Mouse (Mus musculus): ENCODE measurements around the gene Pik3r4. TPM values are rescaled to one million over a fixed set of nuclear protein-coding genes. Genes with fewer than 3 reads are reported as not detected.

Pik3r4 gene
- polyA plus RNA-seq, 1 experiment from 2014 or later: 10.4 TPM

GRCm38 (mm10) chr9:105689485-105689884 lies 46.7 kb downstream of the Pik3r4 start:
- WGBS: 58% methylated on average over 7 of the region's 7 CpGs
- Histone ChIP-seq H3K4me2 (replicated peaks; ENCODE audit: low read depth) (no peak overlapping the region), H3K4me3 (ENCODE audit: low read depth, low read length) (no peak overlapping the region), H3K27ac (replicated peaks) (no peak overlapping the region), H3K36me3 (ENCODE audit: control insufficient read depth, insufficient read depth, low read length) (peaks cover 16% of the 10 kb centered on the region), H3K27me3 (ENCODE audit: control insufficient read depth, insufficient read depth, low read length) (no peaks in the 10 kb centered on the region), H3K9ac (ENCODE audit: low read length) (no peak overlapping the region), H3K4me1 (replicated peaks; ENCODE audit: control insufficient read depth, insufficient read depth) (no peaks in the 10 kb centered on the region), H3K9me3 (ENCODE audit: control insufficient read depth, low read length) (no peaks in the 10 kb centered on the region)
- DNase-seq (ENCODE audit: low spot score) (no peak), ATAC-seq (ENCODE audit: low FRiP score, low TSS enrichment) (no peak)
- no peak for TF ChIP-seq CTCF (IDR thresholded peaks at IDR 0.05; ENCODE audit: low read depth)
- TF ChIP-seq EP300 (optimal IDR thresholded peaks at IDR 0.05): no peak

- H3K36me3 ChIP-seq (ENCODE audit: control insufficient read depth, insufficient read depth, low read length): peaks cover 10% of the 10 kb centered on the region; the same call in 1 of the 2 replicates
- H3K9ac ChIP-seq (ENCODE audit: low read length): no peak overlapping the region
- no peak for ATAC-seq (ENCODE audit: low FRiP score, low TSS enrichment)
- H3K27ac ChIP-seq (replicated peaks): no peak overlapping the region
- WGBS: 83% methylated on average over 14 of the region's 14 CpGs
- H3K4me1 ChIP-seq (replicated peaks; ENCODE audit: control insufficient read depth, insufficient read depth): no peaks in the 10 kb centered on the region
- H3K4me2 ChIP-seq (replicated peaks; ENCODE audit: low read depth): no peak overlapping the region
- no peaks in the 10 kb centered on the region for H3K9me3 ChIP-seq (ENCODE audit: control insufficient read depth, low read length)
- no peak overlapping the region for H3K4me3 ChIP-seq (ENCODE audit: low read depth, low read length)
- DNase-seq (ENCODE audit: low spot score): no peak
- H3K27me3 ChIP-seq (ENCODE audit: control insufficient read depth, insufficient read depth, low read length): no peaks in the 10 kb centered on the region
- TF ChIP-seq EP300 (optimal IDR thresholded peaks at IDR 0.05): no peak
- TF ChIP-seq CTCF (IDR thresholded peaks at IDR 0.05; ENCODE audit: low read depth): no peak
Measured at GRCm38 (mm10) chr9:105692472-105692871, 49.7 kb downstream of the Pik3r4 start.

GRCm38 (mm10) chr9:105693056-105693455 lies 50.3 kb downstream of the Pik3r4 start:
- WGBS: 81% methylated on average over 9 of the region's 9 CpGs
- Histone ChIP-seq H3K4me1 (replicated peaks; ENCODE audit: control insufficient read depth, insufficient read depth) (0 out of 2 replicates have a peak, but pooled peaks cover under 1% of the 10 kb centered on the region), H3K4me3 (ENCODE audit: low read depth, low read length) (no peak overlapping the region), H3K9me3 (ENCODE audit: control insufficient read depth, low read length) (no peaks in the 10 kb centered on the region), H3K9ac (ENCODE audit: low read length) (no peak overlapping the region), H3K4me2 (replicated peaks; ENCODE audit: low read depth) (no peak overlapping the region), H3K36me3 (ENCODE audit: control insufficient read depth, insufficient read depth, low read length) (peaks cover 4% of the 10 kb centered on the region; the same call in 1 of the 2 replicates), H3K27ac (replicated peaks) (no peak overlapping the region), H3K27me3 (ENCODE audit: control insufficient read depth, insufficient read depth, low read length) (no peaks in the 10 kb centered on the region)
- DNase-seq (ENCODE audit: low spot score) (no peak), ATAC-seq (ENCODE audit: low FRiP score, low TSS enrichment) (no peak)
- TF ChIP-seq EP300 (optimal IDR thresholded peaks at IDR 0.05) (no peak), CTCF (IDR thresholded peaks at IDR 0.05; ENCODE audit: low read depth) (no peak)

GRCm38 (mm10) chr9:105693854-105694253 lies 51.1 kb downstream of the Pik3r4 start:
- 1% methylated on average over 5 of the region's 5 CpGs for WGBS

GRCm38 (mm10) chr9:105696818-105697564 lies 54.2 kb downstream of the Pik3r4 start:
- no peak for ATAC-seq (ENCODE audit: low FRiP score, low TSS enrichment)
- H3K9ac ChIP-seq (ENCODE audit: low read length): no peak overlapping the region
- H3K9me3 ChIP-seq (ENCODE audit: control insufficient read depth, low read length): no peaks in the 10 kb centered on the region
- no peak overlapping the region for H3K27ac ChIP-seq (replicated peaks)
- WGBS: 80% methylated on average over 7 of the region's 7 CpGs
- no peaks in the 10 kb centered on the region for H3K36me3 ChIP-seq (ENCODE audit: control insufficient read depth, insufficient read depth, low read length)
- H3K4me1 ChIP-seq (replicated peaks; ENCODE audit: control insufficient read depth, insufficient read depth): peaks cover 5% of the 10 kb centered on the region; the same call in 1 of the 2 replicates
- no peak for DNase-seq (ENCODE audit: low spot score)
- H3K27me3 ChIP-seq (ENCODE audit: control insufficient read depth, insufficient read depth, low read length): no peaks in the 10 kb centered on the region
- H3K4me2 ChIP-seq (replicated peaks; ENCODE audit: low read depth): no peak overlapping the region
- TF ChIP-seq CTCF (IDR thresholded peaks at IDR 0.05; ENCODE audit: low read depth) (no peak), EP300 (optimal IDR thresholded peaks at IDR 0.05) (no peak)
- no peak overlapping the region for H3K4me3 ChIP-seq (ENCODE audit: low read depth, low read length)

More at GRCm38 (mm10) chr9:105693854-105694253, 51.1 kb downstream of the Pik3r4 start:
- H3K4me3 ChIP-seq (ENCODE audit: low read depth, low read length): no peak overlapping the region
- H3K9ac ChIP-seq (ENCODE audit: low read length): no peak overlapping the region
- H3K27ac ChIP-seq (replicated peaks): no peak overlapping the region
- H3K27me3 ChIP-seq (ENCODE audit: control insufficient read depth, insufficient read depth, low read length): no peaks in the 10 kb centered on the region
- DNase-seq (ENCODE audit: low spot score) (peak; percentile 91), ATAC-seq (ENCODE audit: low FRiP score, low TSS enrichment) (peak; percentile 73; the same call in 1 of the 2 replicates)
- H3K36me3 ChIP-seq (ENCODE audit: control insufficient read depth, insufficient read depth, low read length): no peaks in the 10 kb centered on the region
- peaks cover 5% of the 10 kb centered on the region; the same call in 1 of the 2 replicates for H3K4me1 ChIP-seq (replicated peaks; ENCODE audit: control insufficient read depth, insufficient read depth)
- TF ChIP-seq EP300 (optimal IDR thresholded peaks at IDR 0.05) (no peak), CTCF (IDR thresholded peaks at IDR 0.05; ENCODE audit: low read depth) (peak; percentile 93)
- no peaks in the 10 kb centered on the region for H3K9me3 ChIP-seq (ENCODE audit: control insufficient read depth, low read length)
- no peak overlapping the region for H3K4me2 ChIP-seq (replicated peaks; ENCODE audit: low read depth)

- ATAC-seq (ENCODE audit: low FRiP score, low TSS enrichment) (0 out of 2 replicates have a peak, but pooled peaks have one; percentile 16), DNase-seq (ENCODE audit: low spot score) (no peak)
- Histone ChIP-seq H3K9ac (ENCODE audit: low read length) (no peak overlapping the region), H3K4me3 (ENCODE audit: low read depth, low read length) (no peak overlapping the region), H3K27me3 (ENCODE audit: control insufficient read depth, insufficient read depth, low read length) (no peaks in the 10 kb centered on the region), H3K27ac (replicated peaks) (no peak overlapping the region), H3K4me2 (replicated peaks; ENCODE audit: low read depth) (no peak overlapping the region), H3K36me3 (ENCODE audit: control insufficient read depth, insufficient read depth, low read length) (no peaks in the 10 kb centered on the region), H3K9me3 (ENCODE audit: control insufficient read depth, low read length) (no peaks in the 10 kb centered on the region), H3K4me1 (replicated peaks; ENCODE audit: control insufficient read depth, insufficient read depth) (peaks cover 5% of the 10 kb centered on the region; the same call in 1 of the 2 replicates)
- TF ChIP-seq EP300 (optimal IDR thresholded peaks at IDR 0.05): no peak
- TF ChIP-seq CTCF (IDR thresholded peaks at IDR 0.05; ENCODE audit: low read depth): no peak
- 21% methylated on average over 9 of the region's 9 CpGs for whole genome bisulfite sequencing
Measured at GRCm38 (mm10) chr9:105697764-105698396, 55.1 kb downstream of the Pik3r4 start.

All from stomach, postnatal 0 days (tissue).